Mouse (Mus musculus) gastrocnemius, adult 8-10 months (tissue): ENCODE results near the gene Ccdc36. TPM values are rescaled to one million over a fixed set of nuclear protein-coding genes. Genes with fewer than 3 reads are reported as not detected.

Source experiments
- DNase-seq, 2 experiments: peaks; one replicate each; pipeline ENCODE4 v3.0.0; 2022; ENCODE audit warnings: low spot score in 2 of 2
- total RNA-seq, 4 experiments: library from RNA; stranded (reverse); gene quantifications; 2 replicates each; pipeline ENCODE4 v1.2.4; 2022

Ccdc36 gene
- total RNA-seq, 4 experiments from 2014 or later = not detected

GRCm38 (mm10) chr9:108378736-108379135 is 49.5 kb downstream of the Ccdc36 start:
- DNase-seq = no peak

- DNase-seq = no peak
These were observed 50.0 kb downstream of the Ccdc36 start for GRCm38 (mm10) chr9:108378234-108378633.

Other genes with a start within 250 kb of the Ccdc36 start
- under 1 TPM; 0.02 to 0.07 (median 0.04) TPM for gene Bsn, start 238.1 kb downstream of the Ccdc36 start, total RNA-seq
- 100 to 1,000 TPM; 159 to 203 (median 172) TPM for gene Dag1, start 164.5 kb downstream of the Ccdc36 start, total RNA-seq
- gene Nicn1, start 138.1 kb downstream of the Ccdc36 start, total RNA-seq = 10 to 100 TPM in 3 of 4 experiments, 1 to 10 TPM in 1; 8.0 to 13.5 (median 12.4) TPM
- gene Amt, start 131.6 kb downstream of the Ccdc36 start, total RNA-seq = 1 to 10 TPM in 1 of 4 experiments, under 1 TPM in 3; 0.32 to 1.3 (median 0.54) TPM
- 100 to 1,000 TPM in 2 of 4 experiments, 10 to 100 TPM in 2; 87.6 to 104 (median 99.6) TPM for gene Rhoa, start 122.4 kb downstream of the Ccdc36 start, total RNA-seq
- 10 to 100 TPM; 30.8 to 37.3 (median 34.3) TPM for gene Tcta, start 122.3 kb downstream of the Ccdc36 start, total RNA-seq
- 10 to 100 TPM; 66.3 to 72.7 (median 68.8) TPM for gene Gpx1, start 89.6 kb downstream of the Ccdc36 start, total RNA-seq
- gene Usp4, start 80.6 kb downstream of the Ccdc36 start, total RNA-seq = 10 to 100 TPM; 72.7 to 90.9 (median 87.3) TPM
- gene 1700102P08Rik, start 35.7 kb downstream of the Ccdc36 start, total RNA-seq = 1 to 10 TPM in 2 of 4 experiments, under 1 TPM in 2; 0.53 to 1.3 (median 0.97) TPM
- not detected for gene BC048562, start 8.0 kb upstream of the Ccdc36 start, total RNA-seq
- 10 to 100 TPM; 13.8 to 21.0 (median 16.3) TPM for gene Ccdc71, start 32.0 kb upstream of the Ccdc36 start, total RNA-seq
- 1 to 10 TPM; 1.3 to 2.7 (median 2.2) TPM for gene Klhdc8b, start 33.1 kb upstream of the Ccdc36 start, total RNA-seq
- 100 to 1,000 TPM; 112 to 139 (median 128) TPM for gene Lamb2, start 51.3 kb upstream of the Ccdc36 start, total RNA-seq
- gene Usp19, start 62.1 kb upstream of the Ccdc36 start, total RNA-seq = 100 to 1,000 TPM; 118 to 134 (median 128) TPM
- gene Qars, start 79.2 kb upstream of the Ccdc36 start, total RNA-seq = 100 to 1,000 TPM in 1 of 4 experiments, 10 to 100 TPM in 3; 78.6 to 107 (median 95.6) TPM
- 10 to 100 TPM; 44.8 to 59.1 (median 55.7) TPM for gene Qrich1, start 88.3 kb upstream of the Ccdc36 start, total RNA-seq
- gene Impdh2, start 131.8 kb upstream of the Ccdc36 start, total RNA-seq = 10 to 100 TPM; 60.2 to 78.6 (median 63.1) TPM
- 10 to 100 TPM; 31.9 to 34.4 (median 33.0) TPM for gene Ndufaf3, start 138.9 kb upstream of the Ccdc36 start, total RNA-seq
- gene Dalrd3, start 141.4 kb upstream of the Ccdc36 start, total RNA-seq = 1 to 10 TPM; 6.0 to 9.1 (median 7.6) TPM
- 1 to 10 TPM; 6.6 to 8.4 (median 7.7) TPM for gene Wdr6, start 150.3 kb upstream of the Ccdc36 start, total RNA-seq
- 1 to 10 TPM; 3.8 to 5.5 (median 4.9) TPM for gene P4htm, start 169.2 kb upstream of the Ccdc36 start, total RNA-seq
- gene Arih2, start 220.9 kb upstream of the Ccdc36 start, total RNA-seq = 10 to 100 TPM; 68.7 to 85.9 (median 81.8) TPM
- 10 to 100 TPM; 62.5 to 78.8 (median 68.7) TPM for gene Slc25a20, start 233.6 kb upstream of the Ccdc36 start, total RNA-seq